19 mouse cellular contexts compared by ENCODE assay signal in genomic region chr3:22025119-22025518, GRCm38 (mm10). TPM values are rescaled to one million over a fixed set of nuclear protein-coding genes. Genes with fewer than 3 reads are reported as not detected.
DNase-seq lines count a peak whose midpoint lies in the region; ATAC-seq and TF ChIP-seq lines count a peak whose summit lies in the region.
"Had no signal": no experiment of that assay in that cellular context is flagged by ENCODE, and none has a peak within 500 bp of the region (broad histone marks: within the 10 kb centered on the region; RNA-seq: fewer than 3 reads in every experiment).

No protein-coding gene starts in this region.

- no peaks in the 10 kb centered on the region for H3K36me3 ChIP-seq in hindbrain, embryonic 11.5 days (ENCODE audit: control insufficient read depth, insufficient read depth, low read length)
- no peaks in the 10 kb centered on the region for H3K36me3 ChIP-seq in hindbrain, embryonic 12.5 days
- H3K36me3 ChIP-seq in ES-Bruce4 (ENCODE audit: control insufficient read depth, insufficient read depth, low read length, poor library complexity, severe bottlenecking), result no peaks in the 10 kb centered on the region
- H3K36me3 ChIP-seq in intestine, postnatal 0 days (ENCODE audit: control insufficient read depth, insufficient read depth), result no peaks in the 10 kb centered on the region
- H3K36me3 ChIP-seq in forebrain, embryonic 15.5 days, result no peaks in the 10 kb centered on the region
- H3K36me3 ChIP-seq: embryonic facial prominence, embryonic 12.5 days; liver, embryonic 15.5 days had no signal

- H3K27me3 ChIP-seq in hindbrain, embryonic 11.5 days (ENCODE audit: control insufficient read depth, insufficient read depth, low read length), result no peaks in the 10 kb centered on the region
- H3K27me3 ChIP-seq in hindbrain, embryonic 12.5 days, result no peaks in the 10 kb centered on the region
- no peaks in the 10 kb centered on the region for H3K27me3 ChIP-seq in ES-Bruce4 (ENCODE audit: control insufficient read depth, insufficient read depth, low read length, poor library complexity, severe bottlenecking)
- H3K27me3 ChIP-seq in intestine, postnatal 0 days (replicated peaks; ENCODE audit: control insufficient read depth, insufficient read depth, low read length), result no peaks in the 10 kb centered on the region
- H3K27me3 ChIP-seq in forebrain, embryonic 15.5 days, result no peaks in the 10 kb centered on the region
- H3K27me3 ChIP-seq: embryonic facial prominence, embryonic 12.5 days; liver, embryonic 15.5 days; megakaryocyte, embryonic 14.5 days; Patski had no signal

- peak; percentile 17 for DNase-seq in hindbrain, embryonic 11.5 days (ENCODE audit: low spot score)
- DNase-seq in embryo, embryonic 10.5 days (ENCODE audit: low spot score), result peak; percentile 68
- no peak for DNase-seq in testis, postnatal 14 days (ENCODE audit: low spot score)
- DNase-seq: cerebellum, postnatal 10 days; heart, postnatal 4 days; kidney, adult 18-20 months; thymus, adult 18-20 months had no signal

- WGBS in hindbrain, embryonic 11.5 days, result 20% methylated on average over 6 of the region's 6 CpGs
- WGBS in hindbrain, embryonic 12.5 days, result 21% methylated on average over 6 of the region's 6 CpGs
- 32% methylated on average over 6 of the region's 6 CpGs for WGBS in intestine, postnatal 0 days
- 41% methylated on average over 6 of the region's 6 CpGs for WGBS in forebrain, embryonic 15.5 days

- no peak for TF ChIP-seq POLR2A in ES-Bruce4 (IDR thresholded peaks at IDR 0.05; ENCODE audit: insufficient read depth, low read length)

- H3K27ac ChIP-seq in hindbrain, embryonic 11.5 days (ENCODE audit: low read depth, low read length), result no peak overlapping the region
- H3K27ac ChIP-seq in hindbrain, embryonic 12.5 days, result no peak overlapping the region
- H3K27ac ChIP-seq in ES-Bruce4 (ENCODE audit: insufficient read depth, low read length), result peak overlapping the region; percentile 76
- no peak overlapping the region for H3K27ac ChIP-seq in intestine, postnatal 0 days (ENCODE audit: low read depth, low read length)
- no peak overlapping the region for H3K27ac ChIP-seq in forebrain, embryonic 15.5 days (replicated peaks)
- H3K27ac ChIP-seq: embryonic facial prominence, embryonic 12.5 days; left cerebral cortex, adult 2 months; liver, embryonic 15.5 days had no signal

- H3K9me3 ChIP-seq in hindbrain, embryonic 11.5 days (ENCODE audit: control insufficient read depth, low read length), result no peaks in the 10 kb centered on the region
- no peaks in the 10 kb centered on the region for H3K9me3 ChIP-seq in hindbrain, embryonic 12.5 days (replicated peaks)
- H3K9me3 ChIP-seq in ES-Bruce4 (replicated peaks; ENCODE audit: control insufficient read depth, insufficient read depth, low read length, poor library complexity, severe bottlenecking), result peaks cover 5% of the 10 kb centered on the region; the same call in 1 of the 2 replicates
- no peaks in the 10 kb centered on the region for H3K9me3 ChIP-seq in intestine, postnatal 0 days (ENCODE audit: control insufficient read depth)
- no peaks in the 10 kb centered on the region for H3K9me3 ChIP-seq in forebrain, embryonic 15.5 days
- H3K9me3 ChIP-seq: embryonic facial prominence, embryonic 12.5 days; liver, embryonic 15.5 days; megakaryocyte, embryonic 14.5 days had no signal

- ATAC-seq in hindbrain, embryonic 11.5 days (ENCODE audit: low FRiP score), result no peak
- ATAC-seq in hindbrain, embryonic 12.5 days (ENCODE audit: low FRiP score), result no peak
- peak; percentile 91 for ATAC-seq in intestine, postnatal 0 days
- no peak for ATAC-seq in CD4-positive, CD25-positive, alpha-beta regulatory T cell, adult 4 months
- ATAC-seq in forebrain, embryonic 15.5 days (replicated peaks), result no peak
- ATAC-seq: forebrain, embryonic 16.5 days; lung, postnatal 0 days; Patski had no signal

- H3K4me2 ChIP-seq in hindbrain, embryonic 11.5 days (replicated peaks; ENCODE audit: low read depth, low read length), result no peak overlapping the region
- H3K4me2 ChIP-seq in hindbrain, embryonic 12.5 days (replicated peaks), result no peak overlapping the region
- H3K4me2 ChIP-seq in intestine, postnatal 0 days (replicated peaks; ENCODE audit: low read depth), result no peak overlapping the region
- no peak overlapping the region for H3K4me2 ChIP-seq in forebrain, embryonic 15.5 days (replicated peaks)
- H3K4me2 ChIP-seq: embryonic facial prominence, embryonic 12.5 days; liver, embryonic 15.5 days had no signal

- no peak for TF ChIP-seq CTCF in ES-Bruce4 (IDR thresholded peaks at IDR 0.05; ENCODE audit: low read depth, low read length)
- no peak for TF ChIP-seq CTCF in intestine, postnatal 0 days (IDR thresholded peaks at IDR 0.05; ENCODE audit: low read depth)

- no peak for TF ChIP-seq EP300 in ES-Bruce4 (IDR thresholded peaks at IDR 0.05; ENCODE audit: insufficient read depth, low read depth, low read length)

- no peaks in the 10 kb centered on the region for H3K4me1 ChIP-seq in hindbrain, embryonic 11.5 days (replicated peaks; ENCODE audit: control insufficient read depth, insufficient read depth, low read length)
- H3K4me1 ChIP-seq in hindbrain, embryonic 12.5 days, result peaks cover 9% of the 10 kb centered on the region
- peaks cover 6% of the 10 kb centered on the region for H3K4me1 ChIP-seq in ES-Bruce4 (ENCODE audit: control insufficient read depth, insufficient read depth, low read length)
- H3K4me1 ChIP-seq in intestine, postnatal 0 days (replicated peaks; ENCODE audit: control insufficient read depth, insufficient read depth, low read length), result 0 out of 2 replicates have a peak, but pooled peaks cover 12% of the 10 kb centered on the region
- H3K4me1 ChIP-seq in forebrain, embryonic 15.5 days, result no peaks in the 10 kb centered on the region

- no peak overlapping the region for H3K4me3 ChIP-seq in hindbrain, embryonic 11.5 days (ENCODE audit: low read depth, low read length)
- H3K4me3 ChIP-seq in hindbrain, embryonic 12.5 days, result no peak overlapping the region
- H3K4me3 ChIP-seq in ES-Bruce4 (ENCODE audit: low read depth, low read length), result no peak overlapping the region
- no peak overlapping the region for H3K4me3 ChIP-seq in intestine, postnatal 0 days (ENCODE audit: low read depth, low read length)
- H3K4me3 ChIP-seq in forebrain, embryonic 15.5 days, result no peak overlapping the region
- H3K4me3 ChIP-seq: embryonic facial prominence, embryonic 12.5 days; left cerebral cortex, adult 2 months; liver, embryonic 15.5 days; megakaryocyte, embryonic 14.5 days had no signal

- H3K9ac ChIP-seq in hindbrain, embryonic 11.5 days (ENCODE audit: low read depth, low read length), result no peak overlapping the region
- H3K9ac ChIP-seq in hindbrain, embryonic 12.5 days, result no peak overlapping the region
- H3K9ac ChIP-seq in ES-Bruce4 (ENCODE audit: low read depth, poor library complexity, severe bottlenecking), result no peak overlapping the region
- H3K9ac ChIP-seq in intestine, postnatal 0 days (ENCODE audit: low read depth, low read length), result no peak overlapping the region
- no peak overlapping the region for H3K9ac ChIP-seq in forebrain, embryonic 15.5 days (replicated peaks)
- H3K9ac ChIP-seq: embryonic facial prominence, embryonic 12.5 days; liver, embryonic 15.5 days had no signal

RNA-seq across cellular contexts. Expression of gene Tbl1xr1, which starts 51.3 kb away (rescaled TPM):
- polyA plus RNA-seq in hindbrain, embryonic 11.5 days (2014; fragmentation: Nextera tagmentation; extraction: Ambion mirVana), result 24.1 and 35.8 TPM in 2 replicates
- 33.3 and 34.4 TPM in 2 replicates for polyA plus RNA-seq in hindbrain, embryonic 12.5 days (2016; fragmentation: Nextera tagmentation; extraction: Ambion mirVana)
- polyA plus RNA-seq in ES-Bruce4 (2011; ENCODE audit: insufficient read depth, insufficient read length, low read depth, missing spikeins), result 50.0 and 64.4 TPM in 2 replicates
- 5.6 and 9.2 TPM in 2 replicates for polyA plus RNA-seq in intestine, postnatal 0 days (2015; fragmentation: Nextera tagmentation; extraction: Ambion mirVana)
- 10 to 100 TPM; 21.6 to 25.6 TPM for polyA plus RNA-seq in CD4-positive, CD25-positive, alpha-beta regulatory T cell, adult 4 months (2017; shearing (Covaris generic))
- 20.9 and 23.4 TPM in 2 replicates for polyA plus RNA-seq in forebrain, embryonic 15.5 days (2015; fragmentation: Nextera tagmentation; extraction: Ambion mirVana)
